Mouse (Mus musculus): Measurements from ENCODE around the gene Pdyn. TPM values are rescaled to one million over a fixed set of nuclear protein-coding genes. Genes with fewer than 3 reads are reported as not detected.

The Pdyn gene
- polyA plus RNA-seq, 1 experiment, result not detected

DNA sequence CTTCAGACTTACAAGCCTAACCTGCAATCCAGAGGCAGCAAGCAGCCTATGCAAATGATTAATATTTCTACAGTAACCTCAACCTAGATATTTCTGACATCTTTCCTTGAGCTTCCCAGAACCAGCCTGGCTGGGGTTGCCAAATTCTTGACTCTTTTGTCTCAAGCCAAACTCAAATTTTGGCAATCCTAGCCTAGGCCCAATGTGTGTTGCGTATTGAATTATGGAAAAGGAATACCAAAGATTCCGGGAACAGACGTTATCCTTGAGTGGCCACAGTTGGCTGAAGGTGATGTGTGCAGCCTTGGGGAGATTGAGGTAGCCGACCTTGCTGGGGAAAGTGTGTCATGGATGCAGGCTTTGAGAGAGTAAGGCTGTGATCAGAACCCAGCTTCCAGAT, 40.8 kb downstream of the Pdyn start:
- Histone ChIP-seq H3K4me3 (ENCODE audit: control insufficient read depth, low read depth, low read length) (no peak overlapping the region), H3K27me3 (ENCODE audit: control insufficient read depth, insufficient read depth, low read length) (no peaks in the 10 kb centered on the region), H3K4me1 (ENCODE audit: control insufficient read depth, insufficient read depth, low read length) (no peaks in the 10 kb centered on the region), H3K27ac (ENCODE audit: control insufficient read depth, insufficient read depth, low read depth, low read length) (no peak overlapping the region), H3K36me3 (ENCODE audit: control insufficient read depth, insufficient read depth, low read length) (no peaks in the 10 kb centered on the region)
- TF ChIP-seq POLR2A (IDR thresholded peaks at IDR 0.05; ENCODE audit: control insufficient read depth, low read depth, low read length), result no peak
- TF ChIP-seq CTCF (IDR thresholded peaks at IDR 0.05; ENCODE audit: control insufficient read depth, insufficient read depth, insufficient replicate concordance, low read depth, low read length), result no peak

DNA sequence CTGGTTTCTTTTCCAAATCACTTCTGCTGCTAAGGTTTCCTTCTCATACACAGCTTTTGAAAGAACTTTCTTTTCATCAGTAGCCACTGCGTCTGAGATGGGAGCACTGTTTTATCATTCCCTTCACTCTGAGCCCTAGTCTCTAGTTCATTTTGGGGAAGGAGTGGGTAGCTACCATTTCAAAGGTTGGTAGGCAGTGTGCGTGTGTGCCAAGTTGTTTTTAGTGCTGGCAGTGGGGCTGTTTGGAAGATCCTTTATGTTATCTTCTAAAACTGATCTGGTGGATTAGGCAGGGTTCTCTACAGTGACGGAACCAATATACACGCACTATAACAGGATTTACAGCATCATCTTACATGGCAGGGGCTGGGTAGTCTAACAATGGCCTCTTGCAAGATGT, 44.6 kb downstream of the Pdyn start:
- Histone ChIP-seq H3K4me3 (ENCODE audit: control insufficient read depth, low read depth, low read length) (no peak overlapping the region), H3K36me3 (ENCODE audit: control insufficient read depth, insufficient read depth, low read length) (no peaks in the 10 kb centered on the region), H3K27ac (ENCODE audit: control insufficient read depth, insufficient read depth, low read depth, low read length) (no peak overlapping the region), H3K27me3 (ENCODE audit: control insufficient read depth, insufficient read depth, low read length) (no peaks in the 10 kb centered on the region), H3K4me1 (ENCODE audit: control insufficient read depth, insufficient read depth, low read length) (no peaks in the 10 kb centered on the region)
- no peak for TF ChIP-seq POLR2A (IDR thresholded peaks at IDR 0.05; ENCODE audit: control insufficient read depth, low read depth, low read length)
- no peak for TF ChIP-seq CTCF (IDR thresholded peaks at IDR 0.05; ENCODE audit: control insufficient read depth, insufficient read depth, insufficient replicate concordance, low read depth, low read length)

DNA sequence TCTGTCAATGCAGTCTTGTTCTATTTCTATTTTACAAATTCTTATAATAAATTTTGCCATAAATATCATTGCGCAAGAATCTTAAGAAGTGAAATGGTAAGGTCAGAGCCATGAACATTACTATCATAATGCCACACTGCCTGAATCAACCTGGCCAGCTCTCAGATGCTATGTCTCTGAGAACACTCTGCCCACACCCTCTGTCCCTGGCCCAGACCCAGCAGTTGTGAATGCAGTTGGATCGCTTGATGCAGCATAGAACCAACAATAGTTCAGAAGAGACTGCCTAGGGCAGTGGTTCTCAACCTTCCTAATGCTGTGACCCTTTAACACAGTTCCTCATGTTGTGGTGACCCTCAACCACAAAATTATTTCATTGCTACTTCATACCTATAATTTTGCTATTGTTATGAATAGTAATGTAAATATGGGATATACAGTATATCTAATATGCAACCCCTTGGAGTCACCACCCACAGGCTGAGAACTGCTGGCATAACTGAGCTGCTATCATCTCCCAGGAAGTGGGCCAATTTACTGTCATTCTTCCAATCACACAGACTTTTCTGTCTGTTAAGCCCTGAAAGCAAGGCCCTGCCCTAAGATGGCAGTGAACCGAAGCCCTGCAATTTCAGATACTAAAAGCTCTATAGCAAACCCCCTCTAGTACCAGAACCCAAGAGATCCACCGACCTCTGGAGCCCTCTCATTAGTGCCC, 45.3 kb downstream of the Pdyn start:
- no peak for TF ChIP-seq CTCF (IDR thresholded peaks at IDR 0.05; ENCODE audit: control insufficient read depth, insufficient read depth, insufficient replicate concordance, low read depth, low read length)
- TF ChIP-seq POLR2A (IDR thresholded peaks at IDR 0.05; ENCODE audit: control insufficient read depth, low read depth, low read length), result no peak
- H3K4me3 ChIP-seq (ENCODE audit: control insufficient read depth, low read depth, low read length), result no peak overlapping the region
- no peaks in the 10 kb centered on the region for H3K36me3 ChIP-seq (ENCODE audit: control insufficient read depth, insufficient read depth, low read length)
- H3K27me3 ChIP-seq (ENCODE audit: control insufficient read depth, insufficient read depth, low read length), result no peaks in the 10 kb centered on the region
- H3K4me1 ChIP-seq (ENCODE audit: control insufficient read depth, insufficient read depth, low read length), result no peaks in the 10 kb centered on the region
- no peak overlapping the region for H3K27ac ChIP-seq (ENCODE audit: control insufficient read depth, insufficient read depth, low read depth, low read length)

DNA sequence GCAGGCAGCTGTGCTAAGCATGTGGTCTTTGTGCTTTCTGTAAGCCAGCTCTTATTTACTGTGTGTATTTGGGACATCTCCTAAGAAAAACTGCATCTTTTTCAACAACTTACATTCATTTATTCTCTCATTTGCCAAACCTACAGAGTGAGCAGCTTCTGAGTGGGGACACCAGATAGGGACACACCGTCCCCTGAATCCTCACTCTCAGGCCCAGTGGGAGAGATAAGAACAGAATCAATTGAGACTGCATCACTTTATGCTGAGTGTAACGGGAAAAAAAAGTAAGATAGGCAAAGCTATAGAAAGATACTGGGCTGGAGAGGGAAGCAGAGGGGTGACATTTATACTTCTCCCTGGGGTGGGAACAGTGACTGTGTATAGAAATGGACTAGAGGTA, 46.0 kb downstream of the Pdyn start:
- H3K4me1 ChIP-seq (ENCODE audit: control insufficient read depth, insufficient read depth, low read length), result no peaks in the 10 kb centered on the region
- TF ChIP-seq POLR2A (IDR thresholded peaks at IDR 0.05; ENCODE audit: control insufficient read depth, low read depth, low read length) (no peak), CTCF (IDR thresholded peaks at IDR 0.05; ENCODE audit: control insufficient read depth, insufficient read depth, insufficient replicate concordance, low read depth, low read length) (no peak)
- H3K36me3 ChIP-seq (ENCODE audit: control insufficient read depth, insufficient read depth, low read length), result no peaks in the 10 kb centered on the region

DNA sequence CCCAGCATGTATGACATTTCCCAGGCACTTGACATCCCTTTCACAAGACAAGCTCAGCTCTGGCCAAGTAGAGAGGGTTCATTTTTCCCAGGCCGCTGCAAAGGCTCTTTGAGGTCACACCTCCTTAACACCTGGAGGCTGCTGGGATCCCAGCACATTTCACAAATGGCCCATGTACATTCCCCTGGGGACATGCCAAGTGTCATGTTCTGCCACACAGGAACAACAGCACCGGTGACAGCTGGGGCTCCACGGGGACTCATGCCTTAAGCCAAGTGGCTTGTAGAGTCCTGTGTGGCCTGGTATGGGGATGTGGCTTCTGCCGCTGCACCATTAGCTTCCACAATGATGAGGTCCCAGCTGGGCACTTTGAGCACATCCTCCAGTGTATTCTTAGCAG, 47.0 kb downstream of the Pdyn start:
- Histone ChIP-seq H3K27me3 (ENCODE audit: control insufficient read depth, insufficient read depth, low read length) (no peaks in the 10 kb centered on the region), H3K4me3 (ENCODE audit: control insufficient read depth, low read depth, low read length) (no peak overlapping the region), H3K36me3 (ENCODE audit: control insufficient read depth, insufficient read depth, low read length) (no peaks in the 10 kb centered on the region), H3K4me1 (ENCODE audit: control insufficient read depth, insufficient read depth, low read length) (no peaks in the 10 kb centered on the region), H3K27ac (ENCODE audit: control insufficient read depth, insufficient read depth, low read depth, low read length) (no peak overlapping the region)
- no peak for TF ChIP-seq POLR2A (IDR thresholded peaks at IDR 0.05; ENCODE audit: control insufficient read depth, low read depth, low read length)
- no peak for TF ChIP-seq CTCF (IDR thresholded peaks at IDR 0.05; ENCODE audit: control insufficient read depth, insufficient read depth, insufficient replicate concordance, low read depth, low read length)

More for the DNA sequence above, 46.0 kb downstream of the Pdyn start:
- Histone ChIP-seq H3K27ac (ENCODE audit: control insufficient read depth, insufficient read depth, low read depth, low read length) (no peak overlapping the region), H3K27me3 (ENCODE audit: control insufficient read depth, insufficient read depth, low read length) (no peaks in the 10 kb centered on the region), H3K4me3 (ENCODE audit: control insufficient read depth, low read depth, low read length) (no peak overlapping the region)

Other genes with a start within 250 kb of the Pdyn start
- gene F830045P16Rik, start 163.2 kb downstream of the Pdyn start, polyA plus RNA-seq (2012; rRNA removed), result 0.06 TPM in 1 of 2 replicates, not detected in the other
- 3.1 and 3.3 TPM in 2 replicates for gene Sirpa, start 107.0 kb downstream of the Pdyn start, polyA plus RNA-seq (2012; rRNA removed)
- 129 and 130 TPM in 2 replicates for gene Stk35, start 100.7 kb upstream of the Pdyn start, polyA plus RNA-seq (2012; rRNA removed)

Measured in testis, adult 2 months (tissue).